Mouse (Mus musculus): ENCODE data around the gene Glo1.

Glo1 gene

DNA sequence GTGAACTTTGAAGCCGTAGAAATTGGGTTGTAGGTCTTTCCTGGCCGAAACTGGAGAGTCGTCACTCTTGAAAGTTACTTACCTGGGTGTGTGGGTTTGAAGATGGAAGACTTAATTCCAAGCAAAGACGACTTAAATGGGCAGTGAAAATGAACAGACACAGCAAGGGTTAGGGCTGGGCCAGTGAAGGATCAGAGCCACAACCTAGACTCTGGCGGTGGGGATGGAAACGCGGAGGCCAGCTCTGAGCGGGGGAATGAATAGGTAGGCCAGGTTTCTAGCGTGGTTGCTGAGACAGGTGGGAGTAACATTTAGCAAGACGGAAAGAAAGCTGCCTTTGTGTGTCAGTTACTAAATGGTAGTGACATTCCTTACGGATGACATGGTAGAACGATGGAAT, 49.7 kb downstream of the Glo1 start:
- DNase-seq: no peak

DNA sequence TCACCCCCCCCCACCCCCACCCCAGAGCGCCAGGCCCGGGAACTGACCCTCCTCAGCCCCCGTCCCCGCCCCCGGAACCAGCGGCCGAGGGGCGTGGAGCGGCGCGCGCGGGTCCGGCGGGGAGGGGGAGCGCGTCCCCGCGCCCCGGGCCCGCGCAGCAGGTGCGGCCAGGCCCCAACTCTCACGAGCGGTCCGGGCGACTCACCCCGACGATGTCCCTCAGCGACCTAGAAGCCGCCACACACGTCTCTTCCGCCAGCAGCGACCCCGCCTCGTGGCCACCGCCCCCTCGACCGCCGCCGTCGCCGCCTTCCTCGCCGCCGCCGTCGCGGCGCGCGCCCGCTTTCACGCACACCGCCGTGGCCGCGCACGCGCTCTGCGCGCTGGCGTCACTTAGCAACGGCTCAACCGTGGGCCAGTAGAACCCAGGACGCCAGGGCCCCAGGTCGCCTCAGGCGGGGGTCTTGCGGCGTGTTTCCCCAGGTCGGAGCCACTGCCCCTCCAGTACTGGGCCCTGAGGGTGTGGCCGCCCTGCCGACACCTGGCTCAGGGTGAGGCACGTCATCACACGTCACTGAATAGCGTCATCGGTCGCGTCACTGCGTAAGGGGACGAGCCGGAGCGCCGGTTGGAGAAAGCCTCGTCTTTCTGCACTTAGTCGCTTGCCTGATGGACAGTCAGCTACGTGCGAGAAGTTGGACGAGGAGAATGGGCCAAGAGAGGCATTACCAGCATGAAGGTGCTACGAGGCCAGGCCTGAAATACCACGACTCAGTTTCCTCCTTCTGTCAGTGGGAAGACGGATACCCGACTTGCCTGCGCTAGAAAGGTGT, 50.5 kb downstream of the Glo1 start, which contains the start of gene Btbd9:
Btbd9 (minus strand) TSS at position 548 of the 833 bp plus-strand sequence.
- peak; percentile 90 to 95 for DNase-seq

DNA sequence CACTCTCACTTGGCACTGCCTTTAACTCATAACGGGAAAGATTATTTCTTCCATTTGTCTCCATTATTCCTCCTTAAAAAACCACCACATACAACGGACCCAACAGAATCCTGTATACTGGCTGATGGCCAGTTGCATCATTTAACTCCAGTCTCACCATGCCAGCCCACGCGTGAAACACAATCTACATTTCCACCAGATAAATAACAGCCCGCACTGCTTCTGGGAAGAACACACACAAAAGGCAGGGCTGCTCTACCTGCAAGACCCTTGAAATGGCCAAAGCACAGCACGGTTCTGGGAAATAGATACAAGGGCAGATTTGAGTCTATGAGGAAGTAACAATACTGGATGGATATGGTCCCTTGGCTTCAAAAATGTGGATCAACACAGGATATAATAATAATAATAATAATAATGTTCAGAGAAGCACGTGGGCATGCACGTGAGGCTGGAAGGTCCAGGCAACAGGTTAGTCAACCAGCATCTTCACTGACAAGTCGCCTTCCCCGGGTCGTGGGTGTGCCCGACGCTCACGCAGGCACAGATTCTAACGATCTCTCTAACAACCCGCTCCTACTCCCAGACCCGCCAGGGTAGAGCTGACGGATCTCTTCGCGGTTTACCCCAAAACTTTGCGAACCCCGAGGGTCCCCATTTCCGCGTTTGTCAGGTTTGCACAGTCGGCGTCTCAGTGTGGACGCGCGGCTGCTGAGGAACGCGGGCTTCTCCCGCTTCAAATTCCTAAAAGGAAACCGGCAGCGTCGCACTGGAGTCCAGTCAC, 51.4 kb downstream of the Glo1 start:
- peak; percentile 36 to 48 for DNase-seq

DNA sequence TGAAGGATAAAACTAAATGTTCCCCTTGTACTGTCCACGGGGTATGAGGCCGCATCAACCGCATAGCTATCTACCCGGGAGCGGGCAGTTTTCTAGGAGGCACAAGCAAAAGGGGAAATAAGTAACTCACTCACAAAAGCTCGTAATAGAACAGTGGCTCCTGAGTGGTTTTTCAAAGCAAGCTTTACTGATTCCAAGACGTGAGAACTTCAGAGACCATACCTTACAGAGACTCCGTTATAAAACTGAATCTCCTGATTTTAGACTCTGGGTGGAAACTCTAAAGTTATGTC, 51.9 kb downstream of the Glo1 start:
- DNase-seq: no peak

DNA sequence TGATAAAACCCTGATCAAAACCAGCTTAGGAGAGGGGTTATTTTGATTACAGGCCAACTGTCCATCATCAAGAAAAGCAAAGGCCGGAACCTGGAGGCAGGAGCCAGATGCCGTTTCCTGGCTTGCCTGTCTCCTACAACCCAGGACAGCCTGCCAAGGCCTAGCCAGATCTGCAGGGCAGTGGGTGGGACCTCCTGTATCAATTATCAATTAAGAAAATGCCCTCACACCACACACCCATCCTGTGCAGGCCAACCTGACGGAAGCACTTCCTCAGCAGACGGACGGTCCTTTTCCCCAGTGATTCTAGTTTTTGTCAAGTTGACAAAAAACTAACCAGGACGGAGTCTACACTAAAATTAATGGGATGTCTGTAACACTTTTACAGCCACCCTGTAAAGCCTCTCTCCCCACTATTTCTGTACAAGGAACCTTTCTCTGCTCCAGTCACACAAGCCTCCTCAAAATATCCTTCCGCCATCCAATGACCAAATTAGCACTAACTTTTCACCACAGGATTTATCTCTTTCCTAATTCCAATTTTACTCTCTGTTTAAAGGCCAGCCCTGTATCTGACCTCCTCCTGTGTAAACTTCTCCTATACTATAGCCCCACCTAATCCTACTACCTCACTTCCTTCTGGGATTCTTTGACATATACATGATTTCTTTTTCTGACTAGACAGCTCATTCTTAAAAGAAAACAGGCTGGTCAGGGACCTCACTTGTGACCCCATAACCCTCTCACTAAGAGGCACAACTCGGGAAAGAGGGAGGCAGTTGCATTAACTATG, 52.5 kb downstream of the Glo1 start:
- peak; percentile 29 to 38 for DNase-seq

DNA sequence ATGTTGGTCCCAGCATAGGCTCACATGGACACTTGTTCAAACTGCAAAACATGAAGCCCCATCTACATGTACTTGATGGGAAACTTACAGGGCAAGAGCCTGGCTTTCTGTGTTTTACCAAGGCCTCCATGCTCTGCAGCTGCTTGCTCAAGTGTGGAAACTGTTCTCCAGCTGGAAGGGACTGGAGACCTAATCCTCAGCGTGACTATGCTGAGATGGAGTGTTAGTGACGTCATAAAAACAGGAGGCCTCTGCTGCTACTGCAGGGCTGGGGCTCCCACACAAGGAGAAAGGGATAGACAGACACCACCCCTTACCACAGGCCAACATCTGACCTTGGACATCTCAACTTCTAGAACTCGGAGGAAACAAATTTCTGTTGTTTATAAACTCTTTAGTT, 55.7 kb downstream of the Glo1 start:
- no peak for DNase-seq

DNA sequence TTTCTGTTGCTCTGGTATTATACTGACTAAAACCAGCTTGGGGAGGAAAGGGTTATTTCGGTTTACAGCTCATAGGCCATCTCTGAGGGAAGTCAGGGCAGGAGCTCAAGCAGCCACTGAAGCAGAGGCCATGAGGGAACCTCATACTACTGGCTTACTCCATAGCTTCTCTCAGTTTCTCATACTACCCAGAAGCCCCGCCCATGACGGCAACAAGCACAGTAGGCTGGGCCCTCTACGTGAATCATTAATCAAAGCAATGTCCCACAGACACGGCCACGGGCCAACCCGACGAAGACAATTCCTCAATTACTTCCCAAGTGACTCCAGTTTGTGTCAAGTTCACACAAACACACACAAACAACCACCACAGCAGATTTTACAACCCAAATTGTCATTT, 56.5 kb downstream of the Glo1 start:
- peak; percentile 79 to 87 for DNase-seq

DNA sequence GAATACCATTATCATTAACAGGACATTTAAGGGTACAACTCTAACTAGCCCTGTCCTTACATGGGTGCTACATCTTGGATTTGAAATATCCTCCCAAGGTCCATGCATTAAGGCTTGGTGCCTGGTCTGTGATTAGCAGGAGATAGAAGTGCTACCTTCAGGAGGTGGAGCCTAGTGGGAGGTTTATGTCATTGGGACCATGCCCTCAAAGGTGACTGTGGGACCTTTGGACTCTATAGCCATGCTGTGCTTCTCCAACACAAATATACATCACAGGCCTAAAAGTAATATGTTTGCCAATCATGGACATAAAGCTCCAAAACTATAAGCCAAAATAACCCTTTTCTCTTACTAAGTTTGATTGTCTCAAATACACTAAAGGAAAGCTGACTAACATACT, 58.2 kb downstream of the Glo1 start:
- no peak for DNase-seq

DNA sequence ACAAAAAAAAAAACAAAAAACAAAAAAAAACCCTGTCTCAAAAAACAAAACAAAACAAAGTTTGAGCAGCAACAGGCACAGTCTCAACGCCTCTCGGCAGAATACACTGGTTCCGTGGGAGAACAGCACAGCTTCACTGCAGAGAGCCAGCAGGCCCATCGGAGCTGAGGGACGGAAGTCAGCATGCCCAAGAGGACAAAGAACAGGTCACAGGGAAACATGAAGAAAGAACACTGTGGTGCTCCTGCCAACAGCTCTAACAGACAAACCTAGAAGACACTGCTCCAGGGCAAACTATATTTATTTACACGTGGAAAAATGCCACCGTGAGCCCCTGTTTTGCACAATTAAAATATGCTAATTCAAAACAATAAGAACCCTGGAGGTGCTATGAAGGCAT, 61.7 kb downstream of the Glo1 start:
- peak; percentile 23 to 34 for DNase-seq

DNA sequence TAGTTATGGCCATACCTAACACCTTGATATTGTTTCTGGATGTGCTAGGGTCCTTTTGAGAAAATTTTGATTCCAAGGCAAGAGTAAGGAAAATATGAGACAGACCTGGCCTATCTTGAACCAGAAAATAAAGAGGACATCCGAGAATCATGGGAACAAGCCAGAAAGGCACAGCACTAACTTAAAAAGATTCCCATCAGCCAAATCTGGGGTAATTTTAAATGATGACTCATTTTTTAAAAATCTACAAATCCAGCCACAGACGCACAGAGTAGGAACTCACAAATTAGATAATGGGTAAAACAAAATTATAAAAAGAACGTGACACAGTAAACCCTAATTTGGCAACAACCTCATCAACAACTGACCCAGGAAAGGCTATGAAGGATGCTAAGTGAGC, 62.3 kb downstream of the Glo1 start:
- DNase-seq: no peak

DNA sequence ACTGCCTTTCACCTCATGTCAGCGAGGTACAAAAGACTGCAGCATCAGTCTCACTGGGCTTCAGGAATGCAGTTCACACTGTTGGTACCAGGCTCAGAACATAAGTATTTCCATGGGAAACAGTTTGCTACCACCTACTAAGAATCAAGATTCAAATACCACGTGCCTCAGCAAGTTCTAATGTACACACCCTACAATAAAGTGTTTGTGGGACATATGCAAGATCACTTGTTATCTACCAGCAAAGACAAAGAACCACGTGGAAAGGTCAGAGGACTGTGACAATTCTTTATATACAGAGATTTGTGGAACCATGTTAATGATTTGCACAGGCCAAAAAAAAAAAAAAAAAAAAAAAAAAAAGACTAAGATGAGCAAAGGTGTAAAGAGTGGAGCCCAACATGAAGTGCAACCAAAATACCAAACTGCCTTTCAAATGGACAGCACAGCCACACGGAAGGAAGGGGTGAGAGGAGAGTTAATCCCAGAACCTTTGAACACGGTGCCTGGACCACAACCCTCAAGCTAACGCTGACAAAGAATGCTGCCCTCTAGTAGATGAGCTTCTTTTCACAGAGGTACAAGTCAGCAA, 63.1 kb downstream of the Glo1 start:
- DNase-seq: no peak

DNA sequence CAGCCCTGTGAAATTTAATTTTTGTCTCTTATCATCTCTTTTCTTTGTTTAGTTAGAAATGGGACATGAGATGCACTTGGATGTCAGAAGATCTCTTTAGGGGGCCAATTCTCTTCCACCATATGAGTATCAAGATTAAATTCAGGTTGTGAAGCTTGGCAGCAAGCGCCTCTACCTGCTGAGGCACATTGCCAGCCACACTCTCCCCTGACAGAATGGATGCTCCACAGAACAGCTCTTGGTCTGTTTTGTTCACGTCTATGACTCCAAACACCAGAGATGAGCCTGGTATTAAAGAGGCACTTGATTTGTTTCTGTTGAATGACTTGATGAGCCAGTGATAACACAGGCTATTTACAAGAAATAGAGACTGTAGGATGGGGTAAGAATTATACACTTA, 63.9 kb downstream of the Glo1 start:
- DNase-seq: no peak

DNA sequence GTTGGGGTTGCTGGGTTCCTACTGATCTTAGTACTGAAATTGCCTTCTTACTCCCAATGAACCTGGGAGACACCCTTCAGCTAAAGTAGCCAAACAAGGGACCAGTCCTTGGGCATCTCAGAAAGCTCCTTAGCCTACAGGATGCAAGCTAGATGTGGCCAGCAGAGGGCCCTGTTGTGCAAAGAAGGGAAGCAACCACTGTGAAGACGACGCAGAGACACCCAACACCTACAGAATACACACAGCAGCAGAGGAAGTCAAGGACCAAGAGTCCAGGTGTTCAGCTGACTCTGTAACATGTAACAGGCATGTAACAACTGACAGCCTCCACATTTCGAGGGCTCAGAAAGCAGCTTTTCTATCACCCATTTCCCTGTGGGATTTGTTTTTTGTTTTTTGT, 67.1 kb downstream of the Glo1 start:
- DNase-seq: peak; percentile 63 to 86

DNA sequence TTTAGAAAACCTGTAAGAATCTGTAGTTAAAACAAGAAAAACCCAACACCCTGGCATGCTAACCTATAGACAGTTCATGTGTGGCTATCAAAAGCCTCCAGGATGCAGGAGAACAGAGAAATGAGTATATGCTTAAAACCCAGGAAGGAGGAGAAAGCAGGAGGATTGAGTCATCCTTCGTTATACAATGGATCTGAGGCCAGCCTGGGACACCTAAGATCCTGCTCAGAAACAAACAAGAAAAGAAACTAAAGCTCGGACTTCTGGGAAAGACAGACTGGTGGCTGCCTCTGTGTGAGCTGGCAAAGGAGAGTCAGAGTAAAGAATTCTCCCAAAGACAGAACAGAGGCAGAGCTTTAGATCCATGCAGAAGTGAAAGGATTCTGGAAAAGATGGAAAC, 68.0 kb downstream of the Glo1 start:
- no peak for DNase-seq

DNA sequence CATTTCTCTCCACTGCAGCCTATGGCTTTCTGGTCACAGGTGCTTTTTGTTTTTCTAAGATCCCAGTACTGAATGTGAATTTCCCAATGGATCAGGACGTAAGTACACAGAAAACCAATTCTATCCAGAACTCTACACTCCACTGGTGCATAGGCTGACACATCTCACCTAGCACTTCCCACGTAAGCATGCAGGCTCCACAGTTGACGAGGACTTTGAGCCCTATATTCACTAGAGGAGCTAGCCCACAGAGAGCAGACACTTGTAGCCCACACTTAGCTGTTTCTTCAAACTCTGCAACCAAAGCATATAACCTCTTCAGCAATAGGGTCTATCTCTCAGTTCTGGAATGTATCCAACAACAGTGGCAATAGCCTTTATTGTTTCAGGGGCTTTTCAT, 70.2 kb downstream of the Glo1 start:
- DNase-seq: no peak

DNA sequence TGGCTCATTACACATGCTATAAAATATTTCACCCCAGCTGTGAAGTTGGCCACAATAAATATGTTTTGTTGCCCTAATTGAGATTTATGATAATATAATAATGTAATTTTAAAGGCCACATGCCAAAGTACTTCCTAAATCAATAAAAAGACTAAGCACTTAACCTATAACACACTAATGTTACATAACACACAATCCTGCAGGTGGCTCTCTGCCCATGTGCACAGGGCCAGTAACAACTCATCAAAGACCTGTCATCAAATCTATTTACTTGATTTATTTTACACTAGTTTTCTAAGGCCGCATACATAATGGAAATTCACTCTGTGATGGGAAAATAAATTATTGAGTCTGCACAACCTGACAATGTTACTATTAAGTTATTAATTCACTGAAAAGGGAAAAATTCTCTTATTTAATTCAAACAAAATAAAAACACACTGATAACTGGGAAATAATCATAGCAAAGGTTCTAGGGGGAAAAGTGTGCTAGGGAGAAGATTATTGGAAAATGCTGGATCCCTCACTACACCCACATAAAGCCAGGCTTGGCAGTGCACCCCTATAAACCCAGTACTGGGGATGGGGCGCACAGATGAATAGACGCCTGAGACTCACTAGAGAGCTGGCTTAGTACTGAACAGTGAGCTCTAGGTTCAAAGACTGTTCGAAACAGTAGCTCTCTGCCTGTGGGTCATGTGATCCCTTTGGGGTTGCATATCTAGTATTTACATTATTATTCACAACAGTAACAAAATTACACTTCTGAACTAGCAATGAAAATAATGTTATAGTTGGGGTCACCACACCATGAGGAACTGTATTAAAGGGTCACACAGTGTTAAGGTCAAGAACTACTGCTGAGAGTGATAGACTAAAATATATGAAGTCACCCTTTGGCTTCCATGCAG, 73.4 kb downstream of the Glo1 start:
- no peak for DNase-seq

DNA sequence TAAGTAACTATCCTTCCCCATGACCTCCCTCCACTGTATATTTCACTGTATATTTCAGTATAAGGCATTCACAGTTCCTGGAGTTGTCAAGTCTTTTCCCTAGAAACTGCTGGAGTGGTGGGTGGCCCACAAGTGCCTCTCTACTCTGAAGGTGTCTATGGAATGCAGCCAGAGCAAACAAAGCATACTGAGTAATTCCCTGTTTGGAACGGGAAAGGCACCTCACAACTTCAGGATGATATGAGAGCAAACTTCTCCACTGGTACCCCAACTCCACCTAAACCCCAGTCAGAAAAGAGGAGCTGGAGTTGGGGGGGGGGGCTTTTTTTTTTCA, 75.9 kb downstream of the Glo1 start:
- no peak for DNase-seq

DNA sequence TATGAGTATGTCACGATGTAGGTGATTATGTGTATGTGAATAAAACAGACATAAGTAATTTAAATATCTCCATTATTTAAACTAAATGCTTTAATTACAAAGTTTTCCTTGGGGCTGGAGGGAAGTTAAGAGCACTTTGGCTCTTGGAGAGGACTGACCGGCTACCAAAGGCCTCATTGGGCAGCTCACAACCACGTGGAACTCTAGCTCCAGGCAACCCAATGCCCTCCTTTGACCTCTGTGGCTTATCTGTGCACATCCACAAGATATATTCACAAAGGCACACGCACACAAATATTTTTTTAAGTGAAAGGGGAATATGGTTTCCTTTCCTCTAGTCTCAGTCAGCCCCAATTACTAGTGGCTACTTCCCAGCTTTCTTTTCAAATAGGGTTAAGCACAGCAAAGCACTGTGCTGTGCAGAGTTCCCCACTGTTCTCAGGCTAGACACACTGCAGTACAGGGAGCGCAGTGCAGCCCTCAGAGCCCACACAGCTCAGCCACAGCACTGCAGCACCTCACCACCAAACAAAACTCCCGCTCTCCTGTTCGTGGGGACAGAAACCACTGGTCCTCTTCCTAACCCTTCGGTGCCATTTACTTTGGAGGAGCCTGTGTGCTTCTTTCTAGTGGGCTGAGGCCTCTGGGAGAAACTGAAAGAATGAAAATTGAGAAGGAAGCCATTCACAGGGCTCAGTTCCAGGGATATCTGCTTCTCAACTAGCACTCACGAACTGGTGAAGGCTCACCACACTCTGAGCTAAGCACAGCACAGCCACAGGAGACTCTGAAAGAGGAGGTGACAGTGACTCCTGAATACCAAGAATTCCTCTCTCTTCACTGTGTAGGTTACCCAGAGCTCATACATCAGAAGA, 76.5 kb downstream of the Glo1 start:
- no peak for DNase-seq

DNA sequence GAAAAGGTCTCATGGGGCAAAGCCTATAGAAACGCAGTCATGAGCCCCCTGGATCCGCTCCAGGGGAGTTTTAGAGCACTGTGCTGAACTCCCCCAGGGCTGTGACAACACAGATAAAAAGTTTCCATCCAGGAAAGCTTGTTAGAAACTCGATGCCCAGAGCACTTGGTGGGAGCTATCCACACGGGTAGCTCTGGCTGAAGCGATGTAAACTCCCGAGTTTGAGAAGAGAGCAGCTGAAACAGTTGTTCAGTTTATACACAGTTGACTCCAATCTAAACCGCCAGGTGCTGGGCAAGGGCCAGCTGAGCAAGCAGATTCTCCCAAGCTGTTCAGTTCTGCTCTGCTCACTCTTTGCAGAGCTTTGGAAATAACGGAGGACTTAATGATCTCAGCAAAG, 87.6 kb downstream of the Glo1 start:
- DNase-seq: peak; percentile 33 to 60

DNA sequence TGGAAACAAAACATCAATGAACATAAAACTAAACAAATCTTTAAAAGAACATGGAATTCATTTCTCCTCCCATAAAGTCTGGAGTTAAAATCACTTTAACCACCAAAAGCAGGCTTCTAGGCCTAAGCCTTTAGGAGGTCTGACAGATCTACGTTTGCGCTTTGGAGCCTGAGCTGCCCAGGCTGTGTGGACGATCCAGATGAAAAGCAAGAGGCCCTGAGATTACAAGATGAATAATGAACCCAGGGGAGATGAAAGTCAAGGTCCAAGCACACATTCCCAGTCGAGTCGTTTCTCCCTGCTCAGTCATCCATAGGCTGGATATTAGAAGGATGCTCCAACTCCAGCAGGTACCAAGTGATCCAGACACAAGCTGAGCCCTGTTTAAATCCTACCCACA, 90.0 kb downstream of the Glo1 start:
- no peak for DNase-seq

All from kidney, adult 8-10 months (tissue).